Mouse (Mus musculus) adrenal gland, postnatal 4 days (tissue): ENCODE measurements at regions not wholly inside any gene's neighbourhood (a gene's known extent, or its start where the extent isn't known, plus 50 kb on each side); places are given as distances from the start of the nearest gene placed in this dataset.
A peak's percentile ranks its signal among the peaks of the same experiment; 100 is the strongest.

Experiments
- DNase-seq, 2 experiments: peaks; one replicate each; pipeline ENCODE4 v3.0.0; 2021 to 2022; ENCODE audit warnings: low spot score in 2 of 2, mixed read lengths in 2 of 2

DNA sequence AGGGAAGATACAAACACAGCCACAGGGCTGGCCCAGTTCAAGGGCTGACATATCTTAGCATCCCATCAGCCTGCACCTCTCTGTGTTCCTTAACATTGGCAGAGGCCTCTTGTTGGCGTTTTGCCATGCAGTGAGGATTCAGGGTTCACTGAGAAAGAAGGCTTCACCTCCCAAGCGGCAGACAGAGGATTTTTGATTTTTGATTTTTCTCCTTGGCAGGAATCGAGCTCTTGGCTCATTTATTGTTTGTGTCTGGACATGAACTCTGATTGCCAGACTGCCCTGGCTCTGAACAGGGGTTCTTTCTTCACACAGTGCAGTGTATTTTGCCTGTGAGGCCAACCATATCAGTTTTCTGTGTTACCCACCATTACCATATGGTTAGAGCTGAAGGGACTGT, 259.9 kb upstream of the Dcn start:
- no peak for DNase-seq

- DNase-seq, result no peak
Measured at GRCm38 (mm10) chr10:97220431-97220830, 259.0 kb upstream of the Dcn start.

DNA sequence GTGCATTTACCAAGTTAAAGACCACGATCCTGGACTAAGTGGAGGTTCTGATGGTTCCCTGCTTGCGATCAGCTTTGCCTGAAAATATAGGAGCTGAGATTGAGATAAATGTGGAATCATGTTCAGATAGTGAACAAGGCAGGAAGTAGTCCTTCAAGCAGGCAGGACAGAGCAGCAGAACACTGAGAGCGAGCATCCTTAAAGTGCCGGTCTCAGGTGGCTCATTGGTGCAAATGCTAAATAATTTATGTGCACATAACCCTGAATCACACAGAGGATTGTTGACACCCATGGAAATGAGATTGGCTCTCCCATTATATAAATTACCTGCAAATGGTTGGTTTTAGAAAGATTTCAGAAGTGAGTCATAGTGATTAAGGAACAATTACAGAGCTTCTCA, 243.8 kb upstream of the Dcn start:
- no peak for DNase-seq

DNA sequence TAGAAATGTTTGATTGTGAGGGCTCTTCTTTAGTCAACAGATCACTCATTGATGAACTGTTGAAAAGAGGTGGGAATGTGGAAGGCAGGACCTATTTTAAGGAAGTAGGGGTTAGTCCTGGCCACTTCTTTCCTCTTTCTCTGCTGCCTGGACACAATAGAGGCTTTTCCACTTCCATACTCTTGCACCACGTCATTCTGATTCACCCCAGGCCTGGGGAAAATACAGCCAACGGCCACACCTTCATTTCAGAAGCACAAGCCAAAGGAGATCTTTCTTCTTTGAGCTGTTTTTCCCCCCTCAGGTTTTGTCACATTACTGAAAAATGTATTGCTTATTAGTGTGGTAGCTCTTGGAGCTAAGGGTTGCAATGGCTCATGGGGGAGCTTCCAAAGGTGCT, 237.9 kb upstream of the Dcn start:
- DNase-seq, result no peak

DNA sequence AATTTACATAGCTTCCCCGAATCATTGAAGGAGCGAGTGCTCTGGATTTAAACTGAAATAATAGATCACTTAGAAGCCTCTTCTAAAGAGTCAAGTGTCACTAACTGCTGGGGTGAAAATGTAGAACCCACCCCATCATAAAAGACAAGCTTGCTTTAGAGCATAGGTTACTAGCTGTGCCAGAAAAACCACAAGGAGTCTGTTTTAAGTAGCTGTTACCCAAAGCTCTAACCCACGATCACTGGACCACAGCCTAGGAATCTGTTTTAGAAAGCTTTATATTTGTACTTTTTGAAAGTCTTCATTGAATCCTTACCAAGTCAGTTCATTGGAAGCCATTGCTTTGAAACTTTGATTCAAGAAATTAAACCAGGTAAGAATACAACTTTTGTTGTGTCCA, 233.7 kb upstream of the Dcn start:
- DNase-seq, result no peak

DNA sequence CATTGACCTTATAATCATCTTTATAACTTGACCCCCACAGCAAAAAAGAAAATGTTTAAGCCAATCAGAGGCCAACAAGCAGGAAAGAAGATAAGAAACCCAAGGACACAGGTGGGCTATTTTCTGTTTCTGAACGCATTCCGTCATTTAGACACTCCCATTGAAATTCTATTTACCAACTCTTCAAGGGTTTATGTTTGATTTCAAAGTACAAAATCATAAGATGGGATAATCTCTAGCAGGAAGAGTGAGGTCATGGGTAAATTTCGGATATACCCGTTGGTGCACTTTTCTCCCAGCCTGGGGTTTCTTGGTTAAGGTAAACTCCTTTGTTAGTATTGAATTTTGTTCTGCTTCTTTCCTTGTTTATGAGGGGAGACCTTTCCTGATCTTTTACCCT, 230.9 kb upstream of the Dcn start:
- no peak for DNase-seq

GRCm38 (mm10) chr10:97249760-97250159, 229.6 kb upstream of the Dcn start:
- no peak for DNase-seq

DNA sequence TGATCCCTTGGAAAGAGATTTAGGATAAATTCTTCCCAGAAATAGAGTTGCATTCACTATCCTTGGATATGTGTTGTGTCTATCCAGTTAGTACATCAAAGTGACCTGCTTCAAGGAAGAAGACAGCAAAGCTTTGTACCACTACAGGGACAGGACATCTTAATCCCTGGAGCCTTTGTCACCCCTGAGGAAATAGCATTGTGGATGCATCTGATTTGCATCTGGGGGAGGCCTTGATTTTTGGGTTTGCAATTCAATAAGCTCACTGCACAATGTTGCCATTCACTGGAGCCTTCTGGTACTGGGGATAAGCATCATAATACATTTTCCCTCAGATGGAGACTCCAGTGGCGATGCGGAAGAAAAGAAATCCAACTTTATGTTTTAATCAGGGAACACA, 229.2 kb upstream of the Dcn start:
- DNase-seq, result no peak

- no peak for DNase-seq
Measured at GRCm38 (mm10) chr10:97265959-97266517, 213.4 kb upstream of the Dcn start.

GRCm38 (mm10) chr10:97282416-97282815, 197.0 kb upstream of the Dcn start:
- DNase-seq, result no peak

- DNase-seq, result no peak
Measured at GRCm38 (mm10) chr10:97282841-97283496, 196.4 kb upstream of the Dcn start.

GRCm38 (mm10) chr10:97304791-97305355, 174.5 kb upstream of the Dcn start:
- DNase-seq, result no peak

DNA sequence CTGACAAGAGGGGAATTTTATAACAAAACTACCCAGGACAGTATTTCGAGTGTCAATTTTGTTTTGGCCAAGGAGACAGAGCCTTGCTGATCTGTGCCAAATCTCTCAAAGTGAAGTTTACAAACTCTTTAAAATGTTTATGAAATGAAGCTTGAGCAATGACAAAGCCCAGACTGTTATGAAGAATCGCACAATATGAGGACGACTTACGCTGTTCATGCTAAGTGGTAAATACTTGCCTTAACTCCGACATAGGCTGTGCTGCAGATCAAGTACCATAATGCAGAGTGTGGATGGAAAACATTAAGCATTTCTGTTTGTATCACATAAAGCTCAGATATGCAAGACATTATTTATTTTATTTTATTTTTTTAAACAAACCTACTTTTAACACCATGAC, 169.8 kb upstream of the Dcn start:
- no peak for DNase-seq

- no peak for DNase-seq
Measured at GRCm38 (mm10) chr10:97312509-97312908, 166.9 kb upstream of the Dcn start.

DNA sequence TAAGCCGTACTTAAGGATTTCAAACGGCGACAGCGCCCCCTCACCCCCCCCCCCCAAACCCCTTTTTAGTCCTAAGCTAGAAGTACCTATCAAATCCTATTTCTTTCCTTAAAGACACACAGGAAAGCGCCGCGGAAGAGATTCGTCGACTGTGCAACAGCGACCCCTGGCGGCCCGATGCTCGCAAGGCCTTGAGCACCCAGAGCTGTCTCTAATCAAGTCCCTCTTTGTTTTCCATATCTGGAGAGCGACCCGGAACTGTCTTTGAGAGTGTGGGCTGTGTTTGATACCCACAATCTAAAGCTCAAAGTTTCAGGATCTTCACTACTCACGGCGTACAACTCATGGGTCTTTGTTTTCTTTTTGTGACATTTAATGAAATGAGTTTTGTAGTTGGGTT, 166.4 kb upstream of the Dcn start:
- DNase-seq, result peak; percentile 87 to 91

DNA sequence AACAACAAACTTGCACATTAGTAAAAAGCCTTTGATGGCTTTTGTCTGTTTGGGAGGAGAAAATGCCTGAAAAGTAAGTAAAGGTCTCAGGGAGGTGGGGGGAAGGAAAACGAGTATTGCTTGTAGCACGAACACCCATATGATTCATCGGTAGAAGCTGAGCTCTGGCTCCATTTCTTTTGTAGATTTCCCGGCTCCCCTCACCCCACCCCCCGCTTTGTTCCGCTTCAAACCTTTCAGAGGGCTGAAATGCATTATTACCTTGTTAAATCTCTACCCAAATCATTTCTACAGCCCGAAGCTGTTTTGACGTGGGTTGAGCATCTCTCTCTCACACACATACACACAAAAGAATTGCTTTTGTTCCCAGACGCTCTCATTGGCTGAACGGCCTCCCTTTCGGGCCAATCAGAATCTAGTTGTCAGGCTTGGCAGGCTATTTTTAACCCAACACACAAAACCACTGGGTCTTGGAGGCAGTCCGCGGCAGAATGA, 166.0 kb upstream of the Dcn start:
- DNase-seq, result peak; percentile 43 to 74

DNA sequence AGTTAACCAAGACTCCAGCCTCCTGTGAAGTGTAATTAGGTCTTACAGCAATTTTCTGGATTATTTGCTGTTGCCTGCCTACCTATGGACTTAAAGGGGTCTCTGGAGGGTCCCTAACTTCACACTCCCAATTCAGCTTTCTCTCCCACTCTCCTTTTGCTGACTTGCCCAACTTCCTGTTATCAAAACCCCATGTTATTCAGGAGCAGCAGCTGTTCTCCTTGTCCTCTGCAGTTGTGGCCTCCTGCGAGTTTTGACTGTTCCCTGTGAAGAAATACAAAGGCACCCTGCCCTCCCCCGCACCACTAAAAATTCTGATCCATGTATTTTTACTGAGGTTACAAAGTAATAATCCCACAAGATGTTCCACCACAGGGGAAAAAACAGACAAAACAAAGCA, 146.8 kb upstream of the Dcn start:
- no peak for DNase-seq

GRCm38 (mm10) chr10:97334044-97334443, 145.4 kb upstream of the Dcn start:
- DNase-seq, result no peak

- no peak for DNase-seq
Measured at GRCm38 (mm10) chr10:97334606-97335150, 144.7 kb upstream of the Dcn start.

GRCm38 (mm10) chr10:97338033-97338692, 141.2 kb upstream of the Dcn start:
- no peak for DNase-seq

DNA sequence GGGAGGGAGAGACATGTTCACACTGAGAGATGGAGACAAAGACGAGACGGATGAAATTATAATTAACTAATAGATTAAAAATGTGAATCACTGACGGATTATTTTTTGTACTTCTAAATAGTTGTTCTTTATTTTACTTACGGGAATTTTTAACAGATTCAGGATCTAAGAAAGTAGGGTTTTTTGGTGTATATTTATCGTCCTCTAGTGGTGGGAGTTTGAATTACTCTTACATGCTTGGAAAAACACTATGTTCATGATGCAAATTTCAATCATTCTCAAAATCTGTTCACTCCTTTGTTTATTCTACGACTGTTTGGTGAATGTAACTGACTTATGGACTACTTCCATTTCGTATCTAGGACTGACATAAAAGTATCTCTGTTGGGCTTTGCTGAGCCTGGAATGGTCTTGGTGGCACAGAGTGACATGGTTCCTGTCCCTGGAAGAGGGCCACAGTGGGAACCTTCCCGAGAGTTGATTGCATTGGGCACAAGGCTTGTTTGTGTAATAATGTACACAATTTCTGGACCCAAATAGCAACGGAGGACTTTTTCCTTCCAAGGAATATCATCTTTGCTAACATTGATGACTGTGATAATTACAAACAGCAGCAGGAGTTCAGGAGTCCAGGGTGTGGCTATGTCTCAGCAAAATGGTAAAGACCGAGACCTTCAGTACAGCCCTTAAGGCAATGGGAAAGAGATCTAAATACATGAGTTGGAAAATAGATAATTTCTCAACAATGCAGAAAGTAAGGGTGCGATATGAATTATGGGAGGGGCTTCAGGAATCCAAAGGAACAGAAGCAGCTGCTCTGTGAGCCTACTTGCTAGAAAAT, 139.3 kb upstream of the Dcn start:
- no peak for DNase-seq
